Mouse (Mus musculus) testis, postnatal 14 days (tissue): ENCODE data around the gene Polr2e.

Source experiments
- DNase-seq: peaks from one replicate; pipeline ENCODE4 v3.0.0; 2021; ENCODE audit warnings: low spot score

Polr2e gene

DNA sequence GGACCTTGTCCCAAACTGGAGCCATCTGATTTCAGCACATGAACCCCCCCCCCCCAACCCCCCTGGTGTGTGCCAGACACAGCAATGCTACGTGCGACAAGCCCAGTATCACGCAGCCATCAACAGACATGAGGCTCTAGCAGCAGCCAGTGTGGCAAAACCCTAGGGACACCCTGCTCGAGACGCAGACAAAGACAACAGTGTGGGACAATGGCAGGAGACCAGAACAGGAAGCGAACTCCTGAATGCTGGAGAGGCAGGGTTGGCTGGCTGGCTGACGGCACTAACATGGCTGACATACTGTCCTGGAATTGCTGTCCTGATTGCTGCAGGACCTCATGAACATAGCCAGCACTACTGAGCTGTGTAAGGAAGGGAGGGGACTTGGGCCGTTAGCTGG lies 4.4 kb downstream of the Polr2e start:
- DNase-seq, result no peak

GRCm38 (mm10) chr10:80033511-80034391 lies 5.8 kb downstream of the Polr2e start:
- no peak for DNase-seq

GRCm38 (mm10) chr10:80032799-80033480 lies 6.7 kb downstream of the Polr2e start:
- no peak for DNase-seq

- DNase-seq, result no peak
These were observed 8.9 kb downstream of the Polr2e start for GRCm38 (mm10) chr10:80030736-80031135.

GRCm38 (mm10) chr10:80030191-80030590 lies 9.4 kb downstream of the Polr2e start:
- no peak for DNase-seq

- no peak for DNase-seq
These were observed 11.1 kb downstream of the Polr2e start for GRCm38 (mm10) chr10:80028521-80028846.

DNA sequence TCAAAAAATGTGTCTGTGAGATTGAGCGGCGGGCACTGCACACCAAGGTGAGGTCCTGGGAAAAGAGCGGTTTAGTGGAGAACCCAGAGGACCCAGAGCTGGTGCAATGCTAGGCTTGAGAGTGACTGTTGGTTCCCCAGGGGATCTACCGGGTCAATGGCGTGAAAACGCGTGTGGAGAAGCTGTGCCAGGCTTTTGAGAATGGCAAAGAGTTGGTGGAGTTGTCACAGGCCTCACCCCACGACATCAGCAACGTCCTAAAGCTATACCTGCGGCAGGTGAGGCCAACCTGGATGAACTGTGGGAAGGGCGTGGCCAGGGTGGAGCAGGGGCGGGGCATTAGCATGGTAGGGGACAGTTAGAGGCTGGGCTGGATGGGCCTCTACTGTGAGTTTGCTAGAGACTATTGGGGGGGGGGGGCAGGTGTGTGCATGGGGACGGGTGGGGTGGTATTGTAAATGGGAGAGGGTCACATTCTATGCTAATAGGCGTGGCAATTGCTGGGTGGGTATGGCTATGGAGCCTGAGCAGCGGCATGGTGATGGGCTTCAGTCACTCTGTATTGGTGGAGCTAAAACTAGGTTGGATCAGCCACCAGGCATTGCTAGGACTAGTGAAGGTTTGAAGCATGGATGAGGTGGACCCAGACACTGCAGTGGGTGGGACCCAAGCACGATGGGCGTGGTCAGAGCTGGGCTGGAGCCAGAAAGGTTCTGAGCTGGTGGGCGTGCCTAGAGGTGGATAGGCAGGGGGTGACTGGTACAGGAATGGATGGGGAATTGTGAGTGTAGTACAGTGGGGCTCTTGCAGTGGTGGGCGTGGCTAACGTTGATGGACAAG lies 11.7 kb downstream of the Polr2e start:
- no peak for DNase-seq

GRCm38 (mm10) chr10:80025889-80026288 lies 13.7 kb downstream of the Polr2e start:
- no peak for DNase-seq

DNA sequence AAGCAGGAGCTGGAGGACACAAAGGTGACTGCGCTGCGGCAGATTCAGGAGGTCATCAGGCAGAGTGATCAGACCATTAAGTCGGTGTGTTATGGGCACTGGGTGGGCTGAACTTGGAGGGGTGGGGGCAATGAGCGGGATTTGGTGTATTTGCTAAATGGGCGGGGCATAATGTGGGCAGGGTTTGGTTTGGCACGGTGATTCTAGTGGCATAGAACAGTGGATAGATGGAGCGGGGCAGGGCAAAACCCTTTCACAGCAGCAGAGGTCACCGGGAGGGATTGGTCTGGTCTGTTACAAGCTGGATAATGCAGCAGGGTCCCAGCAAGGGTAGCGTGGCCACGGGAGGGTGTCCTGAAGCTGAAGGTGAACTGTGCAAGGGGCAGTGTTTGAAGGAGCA lies 14.1 kb downstream of the Polr2e start:
- DNase-seq, result no peak

DNA sequence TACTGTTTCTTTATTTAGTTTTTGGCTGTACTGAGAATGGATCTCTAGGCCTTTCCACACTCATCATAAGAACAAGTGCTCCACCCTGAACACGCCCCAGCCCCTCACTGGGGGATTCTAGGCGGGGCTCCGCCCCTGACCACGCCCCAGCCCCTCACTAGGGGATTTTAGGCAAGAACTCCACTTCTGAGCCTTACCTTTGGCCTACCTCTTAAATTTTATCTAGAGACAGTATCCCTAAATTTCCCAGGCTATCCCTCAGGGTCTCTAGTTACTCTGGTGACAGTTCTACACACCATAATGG lies 14.6 kb downstream of the Polr2e start:
- no peak for DNase-seq

DNA sequence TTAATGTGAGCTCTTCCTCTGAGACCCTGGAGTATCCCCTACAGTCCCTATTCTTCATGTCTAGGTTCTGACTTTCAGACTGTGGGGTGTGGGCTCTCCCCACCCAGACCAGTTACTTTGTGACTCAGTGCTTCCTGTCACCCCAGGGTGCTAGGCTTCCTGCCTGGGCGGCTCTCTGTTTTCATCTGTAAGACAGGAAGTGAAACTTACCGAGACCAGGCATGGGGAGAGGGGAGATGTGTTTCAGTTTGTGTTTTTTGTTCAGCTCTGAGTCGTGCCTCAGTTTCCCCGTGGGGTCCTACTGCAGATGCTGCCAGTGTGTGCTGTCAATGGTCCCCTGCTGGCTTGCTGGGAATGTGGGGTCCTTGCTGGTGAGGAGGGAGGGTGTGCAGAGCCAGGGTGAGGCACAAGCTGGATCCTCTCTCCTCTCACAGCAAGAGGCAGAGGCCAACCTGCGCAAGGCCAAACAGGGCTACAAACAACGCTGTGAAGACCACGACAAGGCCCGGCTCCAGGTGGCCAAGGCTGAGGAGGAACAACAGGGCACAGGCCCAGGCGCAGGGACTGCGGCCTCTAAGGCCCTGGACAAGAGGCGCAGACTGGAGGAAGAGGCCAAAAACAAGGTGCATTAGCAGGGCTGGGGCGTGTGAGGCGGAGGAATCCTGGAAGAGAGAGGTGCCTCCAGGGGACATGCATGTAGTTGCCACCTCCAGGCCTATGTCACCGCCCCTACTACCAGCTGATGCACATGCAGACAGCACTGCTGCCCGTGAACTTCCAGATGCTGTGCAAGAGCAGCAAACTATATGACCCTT lies 15.2 kb downstream of the Polr2e start:
- DNase-seq, result no peak

GRCm38 (mm10) chr10:80023758-80024157 lies 15.8 kb downstream of the Polr2e start:
- DNase-seq, result no peak

GRCm38 (mm10) chr10:80022806-80023205 lies 16.8 kb downstream of the Polr2e start:
- no peak for DNase-seq

DNA sequence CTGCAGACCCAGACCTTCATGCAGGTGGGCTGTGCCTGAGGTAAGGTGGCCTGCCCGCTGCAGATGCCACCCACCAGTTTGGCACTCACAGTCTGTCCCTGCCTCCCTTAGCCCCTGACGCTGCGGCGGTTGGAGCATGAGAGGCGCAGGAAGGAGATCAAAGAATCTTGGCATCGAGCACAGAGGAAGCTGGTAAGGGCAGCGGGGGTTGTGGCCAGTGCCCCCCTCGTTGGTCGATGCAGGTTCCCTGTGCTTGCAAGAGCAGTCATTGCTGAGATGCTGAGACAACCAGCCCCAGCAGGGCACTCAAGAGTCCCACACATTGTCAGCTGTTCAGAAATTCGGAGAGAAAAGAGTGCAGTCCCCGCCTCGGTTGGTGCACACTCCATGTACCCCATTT lies 17.4 kb downstream of the Polr2e start:
- DNase-seq, result no peak

DNA sequence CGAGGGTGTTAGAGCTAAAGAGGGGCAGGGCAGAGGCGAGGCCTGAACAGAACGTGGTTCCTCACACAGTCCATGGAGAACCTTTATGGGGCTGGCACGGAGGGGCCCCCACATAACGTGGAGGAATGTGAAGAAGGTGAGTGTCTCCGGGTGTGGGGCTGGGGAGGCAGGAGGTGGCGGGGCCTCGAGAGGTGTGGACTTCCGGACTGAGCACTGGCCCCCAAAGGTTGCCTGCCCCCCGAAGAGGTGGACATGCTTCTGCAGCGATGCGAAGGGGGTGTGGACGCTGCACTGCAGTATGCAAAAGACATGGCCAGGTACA lies 18.3 kb downstream of the Polr2e start:
- no peak for DNase-seq

DNA sequence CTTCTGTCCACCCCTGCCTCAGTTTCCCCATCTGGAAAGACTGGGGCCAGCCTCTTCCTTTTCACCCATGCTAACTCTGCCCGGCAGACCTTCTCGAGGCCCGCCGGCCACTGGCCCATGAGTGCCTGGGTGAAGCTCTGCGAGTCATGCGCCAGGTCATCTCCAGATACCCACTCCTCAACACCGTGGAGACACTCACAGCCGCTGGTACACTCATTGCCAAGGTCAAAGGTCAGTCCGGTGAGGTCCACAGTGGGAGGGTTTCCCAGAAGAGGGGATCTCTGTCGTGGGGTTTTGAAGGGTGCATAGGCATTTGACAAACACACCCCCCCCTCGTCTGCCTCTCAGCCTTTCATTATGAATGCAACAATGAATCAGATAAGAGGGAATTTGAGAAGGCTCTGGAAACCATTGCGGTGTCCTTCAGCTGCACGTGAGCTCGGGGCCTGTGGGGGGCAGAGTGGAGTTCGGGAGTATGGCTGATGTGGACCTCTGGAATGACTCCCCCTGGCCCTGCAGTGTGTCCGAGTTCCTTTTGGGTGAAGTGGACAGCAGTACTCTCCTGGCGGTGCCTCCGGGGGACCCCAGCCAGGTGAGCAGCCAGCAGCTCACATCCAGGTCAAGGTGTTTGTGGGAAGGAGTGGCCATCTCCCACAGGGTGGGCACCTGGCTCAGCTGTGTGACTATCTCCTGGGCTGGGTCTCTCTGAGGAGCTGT lies 18.8 kb downstream of the Polr2e start:
- no peak for DNase-seq

DNA sequence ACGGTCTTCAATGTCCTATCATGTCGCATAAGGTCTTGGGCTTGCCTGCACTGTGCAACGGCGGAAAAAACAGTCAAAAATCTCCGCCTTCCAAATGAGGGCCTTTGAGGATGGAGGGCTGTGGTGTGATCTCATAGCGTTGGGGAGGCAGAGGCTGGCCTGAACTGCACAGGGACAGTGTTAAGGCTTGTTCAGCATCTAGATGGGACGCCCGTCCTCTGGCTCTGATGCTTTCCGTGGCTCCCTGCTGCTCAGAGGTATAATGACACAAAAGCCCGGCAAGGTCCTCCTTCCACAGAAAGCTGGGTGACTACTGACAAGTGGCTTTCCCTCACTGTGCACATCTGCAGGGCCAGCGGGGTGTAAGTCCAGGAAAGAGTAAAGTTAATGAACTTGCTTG lies 19.4 kb downstream of the Polr2e start:
- DNase-seq, result no peak

DNA sequence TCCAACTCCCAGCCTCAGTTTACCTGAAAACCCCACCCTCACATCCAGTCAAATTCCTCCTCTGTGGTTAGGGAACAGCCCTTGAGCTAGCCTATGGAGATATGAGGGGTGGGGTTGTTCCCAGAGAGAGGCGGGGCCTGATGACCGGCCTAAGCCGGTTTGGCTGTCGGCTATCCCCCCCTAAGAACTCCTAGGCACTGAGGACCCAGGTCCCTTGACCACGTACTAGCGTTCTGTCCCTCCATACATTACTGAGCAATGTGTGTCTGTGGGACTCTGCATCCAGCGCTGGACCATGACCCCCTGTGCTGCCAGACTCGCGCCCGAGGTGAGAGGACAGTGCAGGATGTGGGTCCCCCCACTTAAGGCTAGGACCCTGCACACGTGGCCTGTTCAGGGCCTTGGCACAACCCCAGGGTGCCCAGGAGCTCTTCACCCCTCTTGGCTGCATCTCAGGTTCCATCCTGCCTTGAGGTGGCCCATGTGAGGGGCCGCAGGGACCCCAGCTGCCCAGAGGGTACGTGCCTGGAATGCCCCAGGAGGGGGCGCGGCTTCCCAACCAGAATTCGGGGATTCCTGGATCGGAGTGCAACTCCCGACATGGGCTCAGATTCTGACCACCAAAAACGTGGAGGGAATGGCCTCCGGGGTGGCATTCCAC lies 20.0 kb downstream of the Polr2e start:
- DNase-seq, result no peak

DNA sequence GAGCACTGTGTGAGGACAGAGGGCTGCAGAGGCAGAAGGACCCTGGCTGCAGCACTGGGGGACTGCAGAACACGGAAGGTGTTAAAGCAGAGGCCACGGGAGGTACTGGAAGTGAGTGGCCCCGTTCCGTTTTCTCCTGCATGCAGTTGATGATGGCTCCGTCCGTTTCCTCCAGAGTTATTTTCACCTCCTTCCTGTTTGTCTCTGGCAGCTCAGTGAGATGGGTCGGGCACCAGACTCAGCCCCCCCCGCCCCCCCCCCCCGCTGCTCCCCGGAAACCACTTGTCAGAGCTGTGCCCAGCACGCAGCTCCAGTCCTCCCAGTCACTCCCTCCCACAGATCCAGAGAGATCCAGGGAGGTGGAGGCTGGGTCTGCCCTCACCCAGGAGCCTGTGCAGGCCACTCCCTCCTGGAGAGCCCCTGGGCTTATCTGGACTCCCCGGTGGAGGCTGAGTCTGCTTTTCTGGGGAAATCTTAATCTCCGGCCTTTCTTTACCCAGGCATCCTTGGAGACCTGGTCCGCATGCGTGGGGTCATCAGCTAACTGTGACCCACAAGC lies 20.8 kb downstream of the Polr2e start:
- DNase-seq, result no peak

DNA sequence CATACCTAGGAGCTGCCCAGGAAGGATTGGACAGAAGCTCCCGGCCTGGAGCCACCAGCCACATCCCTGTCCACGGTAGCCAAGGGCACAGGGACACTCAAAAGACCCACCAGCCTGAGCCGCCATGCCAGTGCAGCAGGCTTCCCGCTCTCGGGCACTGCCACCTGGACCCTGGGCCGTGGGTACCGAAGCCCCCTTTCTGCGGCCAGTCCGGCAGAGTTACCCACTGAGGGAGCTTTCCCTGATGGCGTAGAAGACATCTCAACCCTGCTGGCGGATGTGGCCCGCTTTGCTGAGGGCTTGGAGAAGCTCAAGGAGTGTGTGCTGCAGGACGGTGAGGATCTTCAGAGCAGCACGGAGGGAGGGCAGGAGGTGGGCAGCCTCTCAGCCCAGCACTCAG lies 21.8 kb downstream of the Polr2e start:
- DNase-seq, result no peak

DNA sequence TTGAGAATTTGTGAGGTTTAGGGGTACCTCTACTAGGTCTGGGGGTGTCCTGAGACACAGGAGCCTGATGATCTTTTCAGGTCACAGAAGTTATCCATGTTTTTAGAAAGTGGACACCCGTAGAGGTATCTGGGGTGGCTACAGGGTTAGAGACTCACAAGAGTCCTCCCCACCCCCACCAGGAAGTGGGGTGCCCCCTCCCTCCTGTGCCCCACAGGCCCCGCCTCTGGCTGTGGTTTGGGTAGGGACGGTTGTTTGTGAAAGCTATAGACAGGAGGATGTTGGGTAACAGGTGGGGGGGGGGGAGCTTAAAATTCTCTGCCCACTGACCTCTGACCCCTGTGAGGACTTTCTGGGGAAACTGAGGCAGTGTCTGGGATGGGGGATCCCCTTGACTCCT lies 22.2 kb downstream of the Polr2e start:
- no peak for DNase-seq
